Mouse (Mus musculus) liver, postnatal 0 days (tissue): Measurements from ENCODE around the gene Zeb2.

ENCODE experiments used
- CTCF ChIP-seq: sonication (generic); IDR thresholded peaks from 2 replicates; pipeline ENCODE4 v1.5.1; 2016; ENCODE audit warnings: antibody characterized with exemption, low read depth
- EP300 ChIP-seq: IDR thresholded peaks from 2 replicates; pipeline ENCODE4 v1.6.1; 2016; ENCODE audit warnings: antibody characterized with exemption, low read depth, mild to moderate bottlenecking

- no peak for TF ChIP-seq CTCF
- no peak for TF ChIP-seq EP300
Measured at GRCm38 (mm10) chr2:44979042-44979721, 138.0 kb downstream of the Zeb2 start.
